Mouse (Mus musculus): ENCODE data around the gene Wfdc15a. TPM values are rescaled to one million over a fixed set of nuclear protein-coding genes. Genes with fewer than 3 reads are reported as not detected.
A peak's percentile ranks its signal among the peaks of the same experiment; 100 is the strongest.

The Wfdc15a gene
- polyA plus RNA-seq, 1 experiment from 2014 or later: not detected

GRCm38 (mm10) chr2:164173394-164173793, 26.5 kb downstream of the Wfdc15a start:
- WGBS: 71% methylated on average over 3 of the region's 3 CpGs
- no peaks in the 10 kb centered on the region for H3K9me3 ChIP-seq
- H3K4me2 ChIP-seq: no peak overlapping the region
- no peak overlapping the region for H3K9ac ChIP-seq
- H3K27ac ChIP-seq: no peak overlapping the region
- H3K4me1 ChIP-seq (replicated peaks): peaks cover 19% of the 10 kb centered on the region
- H3K36me3 ChIP-seq: no peaks in the 10 kb centered on the region
- no peak overlapping the region for H3K4me3 ChIP-seq
- H3K27me3 ChIP-seq: peaks cover 62% of the 10 kb centered on the region
- no peak for ATAC-seq (ENCODE audit: low FRiP score)

GRCm38 (mm10) chr2:164170902-164171301, 29.0 kb downstream of the Wfdc15a start, which contains the start of gene Kcns1:
Gene Kcns1, minus strand, starts transcription at chr2:164171113.
- Histone ChIP-seq H3K4me1 (replicated peaks) (peaks cover 29% of the 10 kb centered on the region), H3K27ac (no peak within 1 kb of the TSS), H3K9me3 (no peaks in the 10 kb centered on the region), H3K4me3 (peak within 1 kb of the TSS; percentile 38), H3K27me3 (peaks cover 87% of the 10 kb centered on the region), H3K9ac (peak within 1 kb of the TSS; percentile 67), H3K36me3 (no peaks in the 10 kb centered on the region), H3K4me2 (peak within 1 kb of the TSS; percentile 66)
- WGBS: under 1% methylated on average over 27 of the region's 29 CpGs
- no peak for ATAC-seq (ENCODE audit: low FRiP score)

GRCm38 (mm10) chr2:164170326-164170725, 29.6 kb downstream of the Wfdc15a start:
- H3K4me2 ChIP-seq: peak overlapping the region; percentile 66
- peak overlapping the region; percentile 38 for H3K4me3 ChIP-seq
- peaks cover 29% of the 10 kb centered on the region for H3K4me1 ChIP-seq (replicated peaks)
- H3K9me3 ChIP-seq: no peaks in the 10 kb centered on the region
- 0 out of 2 replicates have a peak overlapping the region, but pooled peaks have one; percentile 67 for H3K9ac ChIP-seq
- WGBS: 3% methylated on average over 11 of the region's 11 CpGs
- no peaks in the 10 kb centered on the region for H3K36me3 ChIP-seq
- no peak for ATAC-seq (ENCODE audit: low FRiP score)
- no peak overlapping the region for H3K27ac ChIP-seq
- H3K27me3 ChIP-seq: peaks cover 90% of the 10 kb centered on the region

GRCm38 (mm10) chr2:164168571-164168946, 31.4 kb downstream of the Wfdc15a start:
- Histone ChIP-seq H3K27me3 (peaks cover 86% of the 10 kb centered on the region), H3K27ac (no peak overlapping the region), H3K9me3 (no peaks in the 10 kb centered on the region), H3K4me1 (replicated peaks) (peaks cover 29% of the 10 kb centered on the region), H3K4me2 (peak overlapping the region; percentile 65), H3K4me3 (peak overlapping the region; percentile 42), H3K36me3 (no peaks in the 10 kb centered on the region), H3K9ac (peak overlapping the region; percentile 60; the same call in 1 of the 2 replicates)
- ATAC-seq (ENCODE audit: low FRiP score): 0 out of 2 replicates have a peak, but pooled peaks have one; percentile 36
- WGBS: 13% methylated on average over 42 of the region's 42 CpGs

GRCm38 (mm10) chr2:164167752-164168570, 32.0 kb downstream of the Wfdc15a start:
- peak; percentile 59 for ATAC-seq (ENCODE audit: low FRiP score)
- Histone ChIP-seq H3K4me1 (replicated peaks) (peaks cover 29% of the 10 kb centered on the region), H3K36me3 (no peaks in the 10 kb centered on the region), H3K9ac (peak overlapping the region; percentile 60), H3K4me3 (peak overlapping the region; percentile 42), H3K9me3 (no peaks in the 10 kb centered on the region), H3K27ac (no peak overlapping the region), H3K4me2 (peak overlapping the region; percentile 65), H3K27me3 (peaks cover 80% of the 10 kb centered on the region)
- WGBS: 12% methylated on average over 90 of the region's 90 CpGs

- ATAC-seq (ENCODE audit: low FRiP score): no peak
- Histone ChIP-seq H3K27ac (no peak overlapping the region), H3K36me3 (no peaks in the 10 kb centered on the region), H3K9me3 (no peaks in the 10 kb centered on the region), H3K4me1 (replicated peaks) (peaks cover 15% of the 10 kb centered on the region), H3K27me3 (peaks cover 53% of the 10 kb centered on the region), H3K4me2 (no peak overlapping the region), H3K4me3 (no peak overlapping the region), H3K9ac (no peak overlapping the region)
- WGBS: 96% methylated on average over 5 of the region's 5 CpGs
Measured at GRCm38 (mm10) chr2:164164941-164165340, 35.0 kb downstream of the Wfdc15a start.

GRCm38 (mm10) chr2:164161515-164162055, 38.3 kb downstream of the Wfdc15a start:
- no peak for ATAC-seq (ENCODE audit: low FRiP score)
- Histone ChIP-seq H3K27ac (no peak overlapping the region), H3K4me2 (no peak overlapping the region), H3K36me3 (peaks cover 11% of the 10 kb centered on the region), H3K9ac (no peak overlapping the region), H3K4me3 (no peak overlapping the region), H3K4me1 (replicated peaks) (no peaks in the 10 kb centered on the region), H3K9me3 (no peaks in the 10 kb centered on the region), H3K27me3 (peaks cover 19% of the 10 kb centered on the region)
- WGBS: 87% methylated on average over 11 of the region's 11 CpGs

- peaks cover 31% of the 10 kb centered on the region for H3K36me3 ChIP-seq
- no peak overlapping the region for H3K9ac ChIP-seq
- H3K4me1 ChIP-seq (replicated peaks): no peaks in the 10 kb centered on the region
- 95% methylated on average over 2 of the region's 2 CpGs for WGBS
- no peak overlapping the region for H3K27ac ChIP-seq
- no peak overlapping the region for H3K4me2 ChIP-seq
- no peak overlapping the region for H3K4me3 ChIP-seq
- H3K27me3 ChIP-seq: no peaks in the 10 kb centered on the region
- ATAC-seq (ENCODE audit: low FRiP score): no peak
- no peaks in the 10 kb centered on the region for H3K9me3 ChIP-seq
Measured at GRCm38 (mm10) chr2:164158838-164159237, 41.1 kb downstream of the Wfdc15a start.

- Histone ChIP-seq H3K27ac (no peak overlapping the region), H3K27me3 (no peaks in the 10 kb centered on the region), H3K4me1 (replicated peaks) (no peaks in the 10 kb centered on the region; the same call in 1 of the 2 replicates), H3K36me3 (peaks cover 55% of the 10 kb centered on the region), H3K9me3 (no peaks in the 10 kb centered on the region), H3K4me2 (no peak overlapping the region), H3K9ac (no peak overlapping the region), H3K4me3 (no peak overlapping the region)
- ATAC-seq (ENCODE audit: low FRiP score): no peak
- 84% methylated on average over 7 of the region's 7 CpGs for WGBS
Measured at GRCm38 (mm10) chr2:164156158-164156557, 43.8 kb downstream of the Wfdc15a start.

- WGBS: 94% methylated on average over 10 of the region's 10 CpGs
Measured at GRCm38 (mm10) chr2:164154007-164154406, 45.9 kb downstream of the Wfdc15a start.

GRCm38 (mm10) chr2:164152341-164152740, 47.6 kb downstream of the Wfdc15a start:
- Histone ChIP-seq H3K9ac (no peak overlapping the region), H3K27me3 (no peaks in the 10 kb centered on the region), H3K4me3 (no peak overlapping the region), H3K27ac (no peak overlapping the region), H3K4me2 (no peak overlapping the region), H3K4me1 (replicated peaks) (peaks cover 22% of the 10 kb centered on the region), H3K36me3 (peaks cover 51% of the 10 kb centered on the region), H3K9me3 (no peaks in the 10 kb centered on the region)
- ATAC-seq (ENCODE audit: low FRiP score): no peak
- 93% methylated on average over 11 of the region's 11 CpGs for WGBS

More at GRCm38 (mm10) chr2:164154007-164154406, 45.9 kb downstream of the Wfdc15a start:
- Histone ChIP-seq H3K27me3 (no peaks in the 10 kb centered on the region), H3K27ac (no peak overlapping the region), H3K4me3 (no peak overlapping the region), H3K4me1 (replicated peaks) (peaks cover 20% of the 10 kb centered on the region), H3K9ac (no peak overlapping the region), H3K4me2 (no peak overlapping the region), H3K9me3 (no peaks in the 10 kb centered on the region), H3K36me3 (peaks cover 55% of the 10 kb centered on the region)
- ATAC-seq (ENCODE audit: low FRiP score): no peak

- H3K4me2 ChIP-seq: no peak overlapping the region
- WGBS: 44% methylated on average over 14 of the region's 14 CpGs
Measured at GRCm38 (mm10) chr2:164150086-164150760, 49.7 kb downstream of the Wfdc15a start.

More at GRCm38 (mm10) chr2:164150086-164150760, 49.7 kb downstream of the Wfdc15a start:
- H3K4me1 ChIP-seq (replicated peaks): peaks cover 22% of the 10 kb centered on the region
- no peaks in the 10 kb centered on the region for H3K9me3 ChIP-seq
- no peak overlapping the region for H3K4me3 ChIP-seq
- ATAC-seq (ENCODE audit: low FRiP score): no peak
- H3K36me3 ChIP-seq: peaks cover 39% of the 10 kb centered on the region
- H3K27ac ChIP-seq: peak overlapping the region; percentile 66
- H3K9ac ChIP-seq: no peak overlapping the region
- H3K27me3 ChIP-seq: no peaks in the 10 kb centered on the region

Measured in hindbrain, embryonic 13.5 days (tissue).